Mouse (Mus musculus): ENCODE measurements around the gene Ptbp3. TPM values are rescaled to one million over a fixed set of nuclear protein-coding genes. Genes with fewer than 3 reads are reported as not detected.
"Not testable (repeated sequence)": the region's sequence is repeated elsewhere in the genome, so short reads cannot be mapped to it uniquely, and the experiment has no call there.

Ptbp3 gene
- 10 to 100 TPM; 31.3 to 34.4 TPM for total RNA-seq (2021)
- long read RNA-seq, experiment 1, full-length matches to known transcripts: 3 of 6 reads
- long read RNA-seq, experiment 1, partial matches to known transcripts: 0 of 6 reads
- long read RNA-seq, experiment 1, other reads (novel, unspliced or antisense): 3 of 6 reads
- long read RNA-seq, experiment 2, partial matches to known transcripts: 0 of 6 reads
- long read RNA-seq, experiment 2, other reads (novel, unspliced or antisense): 6 of 6 reads

DNA sequence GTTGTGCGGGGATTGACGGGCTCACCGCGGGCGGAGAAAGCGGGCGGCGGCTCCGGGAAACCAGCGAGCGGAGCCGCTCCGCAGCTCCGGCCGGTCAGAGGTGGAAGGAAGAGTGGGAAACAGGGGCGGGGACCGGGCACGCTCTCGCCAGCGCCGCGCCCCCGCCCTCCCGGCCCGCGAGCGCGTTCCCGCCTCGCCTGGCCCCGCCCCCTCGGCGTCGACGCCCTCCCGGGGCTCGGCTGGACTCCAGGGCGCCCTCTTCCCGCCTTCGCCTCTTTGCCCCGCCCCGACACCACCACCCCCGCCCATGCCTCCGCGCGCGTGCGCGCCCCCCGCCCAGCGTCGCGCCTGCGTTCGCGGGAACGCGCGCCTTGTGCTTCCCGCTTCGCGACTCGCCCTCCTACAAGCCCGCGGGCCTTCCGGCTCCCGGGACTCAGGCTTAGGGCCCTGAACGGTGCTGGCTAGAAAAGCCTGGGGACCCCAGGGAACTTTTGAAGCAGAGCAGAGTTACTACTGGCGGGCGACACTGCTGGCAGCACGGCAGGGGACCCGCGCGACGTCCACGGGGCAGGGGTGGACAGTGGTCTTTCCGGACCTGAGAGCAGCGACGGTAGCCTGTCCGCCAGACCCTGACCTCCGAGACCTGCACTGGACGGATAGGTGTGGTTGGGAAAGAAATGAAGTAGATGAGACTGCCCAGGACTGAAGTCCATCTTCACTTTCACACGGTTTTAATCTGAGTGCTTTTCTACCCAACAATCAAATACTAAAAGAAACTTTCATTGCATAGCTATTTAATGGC lies at the start of gene Ptbp3:
Gene Ptbp3, minus strand, starts transcription at position 190 of the 802 bp plus-strand sequence.
- DNase-seq (ENCODE audit: low spot score in 2 of 2): peak; percentile 78 to 87

DNA sequence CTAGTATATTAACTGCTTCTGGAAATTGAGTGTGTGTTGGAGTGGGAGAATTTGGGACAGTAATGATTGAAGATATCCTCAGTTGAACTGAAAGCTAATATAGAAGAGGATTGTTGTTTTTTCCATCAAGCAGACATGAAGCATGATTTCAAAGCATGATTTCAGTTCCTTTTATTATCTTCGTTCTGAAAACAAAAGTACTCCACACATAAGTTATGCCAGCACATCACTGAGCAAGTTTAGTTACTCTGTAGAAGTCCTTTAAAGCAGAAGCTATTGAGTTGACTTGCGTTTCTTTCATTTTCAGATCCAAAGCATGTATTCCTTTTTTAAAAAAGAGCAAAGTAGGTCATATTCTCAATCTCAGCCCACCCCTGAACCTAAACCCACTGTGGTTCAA lies 47.4 kb upstream of the Ptbp3 start:
- DNase-seq (ENCODE audit: low spot score in 2 of 2): no peak

- DNase-seq (ENCODE audit: low spot score in 2 of 2): no peak
Measured at GRCm38 (mm10) chr4:59594614-59595013, 45.5 kb upstream of the Ptbp3 start.

DNA sequence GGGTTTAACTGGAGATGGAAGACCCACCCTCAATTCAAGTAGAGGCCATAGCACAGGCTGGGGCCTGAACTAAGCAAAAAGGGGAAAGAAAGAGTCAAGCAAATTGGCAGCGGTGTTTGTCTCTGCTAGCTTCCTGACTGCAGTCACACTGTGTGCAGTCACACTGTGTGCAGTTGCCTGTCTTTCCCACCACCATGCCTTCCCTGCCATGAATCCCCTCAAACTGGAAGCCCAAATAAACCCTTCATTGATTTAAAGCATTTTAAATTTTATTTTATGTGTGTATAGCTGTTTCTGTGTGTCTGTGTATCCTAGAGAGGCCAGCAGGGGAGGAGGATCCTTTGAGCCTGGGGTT lies 38.7 kb upstream of the Ptbp3 start:
- no peak for DNase-seq (ENCODE audit: low spot score in 2 of 2)

- no peak for DNase-seq (ENCODE audit: low spot score in 2 of 2)
Measured at GRCm38 (mm10) chr4:59587215-59587871, 38.2 kb upstream of the Ptbp3 start.

DNA sequence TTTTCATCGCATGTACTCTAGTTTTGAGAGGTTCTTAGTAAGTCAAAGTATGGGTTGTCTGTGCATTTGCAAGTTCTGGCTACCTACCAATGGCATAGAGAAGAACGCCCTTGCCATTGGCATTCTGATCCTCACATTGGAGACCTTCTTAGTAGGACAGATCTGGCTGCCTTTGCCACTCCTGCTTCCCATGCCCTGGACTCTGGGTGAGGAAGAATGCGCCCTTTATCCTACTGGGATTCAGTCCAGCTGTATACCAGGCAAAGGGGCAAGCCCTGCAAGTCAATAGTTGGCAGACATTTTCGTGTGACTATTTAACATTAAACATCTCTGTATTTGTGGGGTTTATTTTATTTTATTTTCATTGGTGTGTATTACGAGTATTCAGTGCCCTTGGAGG lies 35.9 kb upstream of the Ptbp3 start:
- DNase-seq (ENCODE audit: low spot score in 2 of 2): no peak

DNA sequence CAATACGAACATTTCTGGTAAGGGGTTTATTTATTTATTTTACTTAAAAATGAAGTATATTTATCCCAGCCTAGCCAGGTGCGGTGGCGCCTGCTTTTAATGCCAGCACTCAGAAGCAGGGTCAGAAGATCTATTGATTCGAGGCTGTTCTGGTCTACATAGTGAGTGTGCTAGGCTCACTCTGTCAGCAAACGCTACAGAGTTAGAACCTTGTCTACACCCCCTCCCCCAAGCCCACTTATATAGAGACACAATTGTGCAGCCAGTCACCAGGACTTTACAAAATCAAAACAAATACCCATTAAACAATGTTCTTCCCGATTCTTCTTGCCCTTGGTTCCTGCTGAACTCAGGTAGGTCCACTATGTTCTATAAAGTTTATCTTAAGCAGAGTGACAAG lies 33.0 kb upstream of the Ptbp3 start:
- no peak for DNase-seq (ENCODE audit: low spot score in 2 of 2)

DNA sequence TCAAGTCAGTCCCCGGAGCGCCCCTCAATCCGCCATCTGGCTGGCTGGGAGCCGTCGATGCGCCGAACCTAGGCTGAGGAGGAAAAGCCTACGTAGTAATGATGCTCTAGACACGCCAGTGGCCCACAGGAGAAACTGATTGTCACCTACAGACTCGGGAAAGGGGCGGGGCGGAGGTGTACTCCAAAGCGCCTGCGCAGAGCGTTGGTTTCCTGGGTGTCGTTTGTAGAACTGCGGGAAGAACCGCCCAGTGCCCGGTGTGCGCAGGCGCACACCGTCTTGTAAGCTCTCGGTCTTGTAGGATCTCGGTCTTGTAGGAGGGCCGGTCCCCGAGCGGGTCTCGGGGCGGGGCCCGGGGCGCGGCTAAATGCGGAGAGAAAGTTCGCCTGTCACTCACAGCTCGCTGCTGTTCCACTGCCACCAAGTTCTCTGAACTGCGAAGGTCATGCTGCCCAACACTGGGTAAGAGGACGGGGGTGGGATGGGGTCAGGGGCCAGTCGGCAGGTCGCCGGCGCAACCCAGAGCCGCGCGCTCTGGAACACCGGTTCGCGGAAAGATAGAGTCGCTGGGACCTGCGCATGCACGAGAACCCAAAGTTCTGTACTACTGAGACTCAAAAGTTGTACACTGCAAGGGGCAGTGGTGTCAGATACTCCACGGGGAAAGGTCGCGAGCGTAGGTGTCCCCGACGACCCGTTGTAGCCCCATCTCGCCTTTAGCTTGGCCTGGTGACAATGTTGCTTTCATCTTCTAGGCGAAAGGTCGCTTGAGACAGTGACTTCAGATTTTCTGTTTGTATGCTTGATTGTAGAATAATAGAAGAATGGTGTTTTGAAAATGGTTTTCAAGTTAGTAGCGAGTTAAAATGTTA lies 32.4 kb upstream of the Ptbp3 start, which contains the start of gene Hsdl2:
Gene Hsdl2, plus strand, starts transcription at position 250 of the 872 bp plus-strand sequence.
- peak; percentile 97 to 99 for DNase-seq (ENCODE audit: low spot score in 2 of 2)

GRCm38 (mm10) chr4:59580495-59581281 lies 31.5 kb upstream of the Ptbp3 start:
- DNase-seq (ENCODE audit: low spot score in 2 of 2): peak in 1 of 2 experiments; percentile 10

GRCm38 (mm10) chr4:59575184-59575958 lies 26.2 kb upstream of the Ptbp3 start:
- DNase-seq (ENCODE audit: low spot score in 2 of 2): no peak

DNA sequence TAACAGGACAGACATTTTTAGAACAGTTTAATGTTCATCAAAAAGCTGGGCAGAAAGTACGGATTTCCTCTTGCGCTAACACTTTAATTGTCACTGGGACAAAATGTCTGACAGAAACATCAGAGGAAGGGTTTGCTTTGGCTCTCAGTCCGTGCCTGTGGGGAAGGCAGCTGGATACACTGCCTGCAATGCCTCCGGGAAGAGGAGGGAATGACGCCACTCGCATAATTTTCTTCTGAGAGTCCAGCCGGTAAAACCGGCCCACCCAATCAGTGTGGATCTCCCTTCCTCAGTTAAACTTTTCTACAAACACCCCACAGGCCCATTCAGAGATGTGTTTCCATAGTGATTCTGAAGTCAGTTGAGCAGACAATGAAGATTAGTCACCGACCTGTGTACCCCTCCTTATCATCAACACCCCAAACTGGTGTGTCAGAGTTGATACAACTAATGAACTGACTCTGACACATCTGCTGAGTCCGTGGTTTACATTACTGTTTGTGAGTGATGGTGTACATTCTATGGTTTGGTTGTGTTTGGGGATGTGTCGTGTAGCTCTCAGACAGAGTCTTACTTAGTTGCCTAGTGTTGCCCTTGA lies 23.5 kb upstream of the Ptbp3 start:
- no peak for DNase-seq (ENCODE audit: low spot score in 2 of 2)

DNA sequence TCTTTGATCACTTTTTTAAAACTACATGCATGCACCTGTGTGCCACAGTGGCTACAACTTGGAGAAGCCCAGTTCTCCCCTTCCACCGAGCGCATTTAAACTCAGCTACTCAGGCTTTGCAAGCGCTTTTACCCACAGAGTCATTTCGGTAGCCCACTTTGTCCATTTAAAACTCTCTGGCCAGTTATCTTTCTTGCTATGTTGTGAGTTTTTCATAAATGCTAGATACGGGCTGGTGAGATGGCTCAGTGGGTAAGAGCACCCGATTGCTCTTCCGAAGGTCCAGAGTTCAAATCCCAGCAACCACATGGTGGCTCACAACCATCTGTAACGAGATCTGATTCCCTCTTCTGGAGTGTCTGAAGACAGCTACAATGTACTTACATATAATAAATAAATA lies 21.4 kb upstream of the Ptbp3 start:
- DNase-seq (ENCODE audit: low spot score in 2 of 2): not testable (repeated sequence)

GRCm38 (mm10) chr4:59569538-59569937 lies 20.4 kb upstream of the Ptbp3 start:
- peak; percentile 75 to 77 for DNase-seq (ENCODE audit: low spot score in 2 of 2)

- no peak for DNase-seq (ENCODE audit: low spot score in 2 of 2)
Measured at GRCm38 (mm10) chr4:59567576-59568260, 18.6 kb upstream of the Ptbp3 start.

GRCm38 (mm10) chr4:59565571-59566188 lies 16.5 kb upstream of the Ptbp3 start:
- DNase-seq (ENCODE audit: low spot score in 2 of 2): no peak

DNA sequence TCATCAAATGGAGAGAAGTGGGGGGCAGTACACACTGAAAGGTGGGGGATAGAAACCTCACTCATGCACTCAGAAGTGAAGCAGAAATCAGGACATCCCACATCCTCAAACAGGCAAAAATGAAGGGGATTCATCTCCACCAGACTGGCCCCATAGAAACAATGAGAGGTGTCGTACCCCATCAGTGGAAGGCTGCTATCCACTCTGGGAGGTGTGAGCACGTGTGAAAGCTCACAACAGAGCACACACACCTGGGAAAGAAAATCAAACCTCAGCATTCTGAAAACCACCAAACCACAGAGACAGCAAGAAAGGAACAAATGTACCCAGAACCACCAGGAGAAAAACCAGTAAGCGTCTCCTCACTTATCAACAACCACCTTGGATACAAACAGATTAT lies 15.0 kb upstream of the Ptbp3 start:
- no peak for DNase-seq (ENCODE audit: low spot score in 2 of 2)

DNA sequence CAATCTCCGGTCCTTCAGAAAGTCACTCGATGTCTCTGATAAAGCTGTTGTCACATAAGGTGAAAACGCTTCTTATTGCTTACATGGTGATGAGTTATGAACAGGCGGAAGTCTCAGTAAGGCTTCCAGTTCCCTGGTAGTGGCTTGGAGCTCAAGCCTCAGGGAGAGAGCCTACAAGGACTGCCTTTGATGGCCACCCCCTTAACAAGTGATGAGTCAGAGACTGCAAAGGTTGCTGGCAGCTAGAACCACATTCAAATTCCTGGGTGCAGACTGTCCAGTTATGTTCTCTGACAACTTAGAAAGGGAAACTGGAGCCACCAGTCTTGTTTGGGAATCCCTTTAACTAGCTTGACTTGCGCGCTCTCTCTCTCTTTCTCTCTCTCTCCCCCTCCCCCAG lies 11.0 kb upstream of the Ptbp3 start:
- peak in 1 of 2 experiments; percentile 12 for DNase-seq (ENCODE audit: low spot score in 2 of 2)

GRCm38 (mm10) chr4:59558096-59558720 lies 9.0 kb upstream of the Ptbp3 start:
- DNase-seq (ENCODE audit: low spot score in 2 of 2): no peak
